8 mouse cellular contexts compared by ENCODE assay signal in genomic region chr3:98020431-98021229, GRCm38 (mm10). TPM values are rescaled to one million over a fixed set of nuclear protein-coding genes. Genes with fewer than 3 reads are reported as not detected.
DNase-seq lines count a peak whose midpoint lies in the region; ATAC-seq and TF ChIP-seq lines count a peak whose summit lies in the region.

No protein-coding gene starts in this region.

- dilution Hi-C loops in CH12.LX (cut with MboI; ENCODE audit: extremely low pct_ligation_motif_present, extremely low pct_unique_long_range_greater_than_20kb, low sequenced_read_pairs), result no loop called here

- no peaks in the 10 kb centered on the region for H3K79me2 ChIP-seq in CH12.LX (replicated peaks; ENCODE audit: control insufficient read depth, extremely low read depth, insufficient read depth, poor library complexity, severe bottlenecking)

- no peak overlapping the region for H3K4me2 ChIP-seq in kidney, postnatal 0 days (ENCODE audit: low read length)
- H3K4me2 ChIP-seq in CH12.LX (ENCODE audit: insufficient read depth, low read depth, poor library complexity, severe bottlenecking), result no peak overlapping the region
- H3K4me2 ChIP-seq in liver, embryonic 13.5 days, result no peak overlapping the region

- H3K4me3 ChIP-seq in kidney, postnatal 0 days (replicated peaks; ENCODE audit: low read depth, low read length), result no peak overlapping the region
- no peak overlapping the region for H3K4me3 ChIP-seq in CH12.LX (replicated peaks in 1 of 3; ENCODE audit: low read depth in 2 of 3, low read length in 2 of 3, poor library complexity in 1 of 3)
- no peak overlapping the region for H3K4me3 ChIP-seq in liver, embryonic 13.5 days (replicated peaks)

- no peak for ATAC-seq in kidney, postnatal 0 days (replicated peaks; ENCODE audit: low FRiP score, low read depth)
- ATAC-seq in common myeloid progenitor, adult 5-6 weeks (replicated peaks; ENCODE audit: low read depth, poor library complexity, severe bottlenecking), result peak; percentile 62
- peak; percentile 74 for ATAC-seq in liver, embryonic 13.5 days (ENCODE audit: low read depth)

- peaks cover 47% of the 10 kb centered on the region for H3K4me1 ChIP-seq in kidney, postnatal 0 days (replicated peaks; ENCODE audit: insufficient read depth, low read length)
- peaks cover 0 to 28% of the 10 kb centered on the region in 2 experiments; a peak in 2 of 4 replicates for H3K4me1 ChIP-seq in CH12.LX (ENCODE audit: control insufficient read depth in 1 of 2, insufficient read depth in 2 of 2)
- peaks cover 80% of the 10 kb centered on the region for H3K4me1 ChIP-seq in liver, embryonic 13.5 days (replicated peaks)

- TF ChIP-seq EP300 in CH12.LX (IDR thresholded peaks at IDR 0.05; ENCODE audit: low read length), result no peak

- TF ChIP-seq RAD21 in CH12.LX (IDR thresholded peaks at IDR 0.05; ENCODE audit: low read depth, low read length), result peak; percentile 37

- DNase-seq in kidney, postnatal 0 days (ENCODE audit: low spot score), result no peak
- no peak for DNase-seq in kidney, adult 18-20 months
- no peak for DNase-seq in CH12.LX (ENCODE audit: extremely low read depth)
- DNase-seq in liver, embryonic 13.5 days, result no peak
- DNase-seq in frontal cortex, postnatal 36 days (ENCODE audit: low spot score in 2 of 2), result no peak
- DNase-seq in adrenal gland, postnatal 25 days, result no peak
- no peak for DNase-seq in retina, embryonic 14.5 days (ENCODE audit: low spot score)

- TF ChIP-seq POLR2A in CH12.LX (IDR thresholded peaks at IDR 0.05; ENCODE audit: low read depth, low read length), result no peak

- no peaks in the 10 kb centered on the region for H3K27me3 ChIP-seq in kidney, postnatal 0 days (ENCODE audit: insufficient read depth, low read length)
- H3K27me3 ChIP-seq in CH12.LX (replicated peaks), result no peaks in the 10 kb centered on the region
- H3K27me3 ChIP-seq in liver, embryonic 13.5 days, result no peaks in the 10 kb centered on the region

- H3K9me3 ChIP-seq in kidney, postnatal 0 days (replicated peaks; ENCODE audit: low read length), result no peaks in the 10 kb centered on the region
- H3K9me3 ChIP-seq in CH12.LX (replicated peaks; ENCODE audit: low read length), result no peaks in the 10 kb centered on the region
- no peaks in the 10 kb centered on the region for H3K9me3 ChIP-seq in liver, embryonic 13.5 days (replicated peaks)

- peak; percentile 48; the same call in 1 of the 2 replicates for TF ChIP-seq CTCF in kidney, postnatal 0 days (IDR thresholded peaks at IDR 0.05; ENCODE audit: low read depth)
- peak in 1 of 2 experiments; percentile 43; a peak in 2 of 4 replicates for TF ChIP-seq CTCF in CH12.LX (conservative IDR thresholded peaks at IDR 0.05 in 1 of 2, IDR thresholded peaks at IDR 0.05 in 1 of 2; ENCODE audit: low read depth in 2 of 2, low read length in 2 of 2)

- H3K36me3 ChIP-seq in kidney, postnatal 0 days (ENCODE audit: insufficient read depth, low read length), result no peaks in the 10 kb centered on the region
- H3K36me3 ChIP-seq in CH12.LX (replicated peaks in 1 of 2; ENCODE audit: control insufficient read depth in 1 of 2, insufficient read depth in 1 of 2, low read length in 1 of 2), result peaks cover 0 to 31% of the 10 kb centered on the region in 2 experiments
- no peaks in the 10 kb centered on the region; the same call in 1 of the 2 replicates for H3K36me3 ChIP-seq in liver, embryonic 13.5 days

- in situ Hi-C loops in CH12.LX (cut with MboI; ENCODE audit: low pct_ligation_motif_present, low pct_unique_long_range_greater_than_20kb, low sequenced_read_pairs), result no loop called here

- WGBS in kidney, postnatal 0 days, result 78% methylated on average over 9 of the region's 9 CpGs
- WGBS in liver, embryonic 13.5 days (ENCODE audit: insufficient replicate concordance), result 55% methylated on average over 9 of the region's 9 CpGs

- no peak overlapping the region for H3K27ac ChIP-seq in kidney, postnatal 0 days
- no peak overlapping the region for H3K27ac ChIP-seq in CH12.LX (ENCODE audit: insufficient read depth, low read depth)
- no peak overlapping the region for H3K27ac ChIP-seq in liver, embryonic 13.5 days

- no peak overlapping the region for H3K9ac ChIP-seq in kidney, postnatal 0 days (ENCODE audit: low read depth, low read length)
- H3K9ac ChIP-seq in CH12.LX (ENCODE audit: insufficient read depth, low read depth), result no peak overlapping the region
- H3K9ac ChIP-seq in liver, embryonic 13.5 days, result no peak overlapping the region

TF ChIP-seq in CH12.LX, 34 proteins besides CTCF, POLR2A, EP300 and RAD21:
- TF ChIP-seq HCFC1 (IDR thresholded peaks at IDR 0.05; ENCODE audit: low read depth, low read length), result no peak
- TF ChIP-seq MAX (IDR thresholded peaks at IDR 0.05; ENCODE audit: low read length), result no peak
- no peak for TF ChIP-seq ETS1 (conservative IDR thresholded peaks at IDR 0.05; ENCODE audit: low read depth, low read length)
- TF ChIP-seq ELF1 (IDR thresholded peaks at IDR 0.05; ENCODE audit: low read depth, low read length), result no peak
- TF ChIP-seq USF1 (IDR thresholded peaks at IDR 0.05; ENCODE audit: low read depth, low read length), result no peak
- TF ChIP-seq MEF2A (IDR thresholded peaks at IDR 0.05; ENCODE audit: borderline replicate concordance, low read depth, low read length), result no peak
- TF ChIP-seq RCOR1 (conservative IDR thresholded peaks at IDR 0.05; ENCODE audit: low read depth, low read length), result no peak
- peak; percentile 43 for TF ChIP-seq SMC3 (IDR thresholded peaks at IDR 0.05; ENCODE audit: low read depth, low read length)
TF ChIP-seq in CH12.LX: peak in this region for 1.

RNA-seq across cellular contexts. Expression of gene Notch2, which starts 7.3 kb away (rescaled TPM):
- polyA plus RNA-seq in kidney, postnatal 0 days (2015; fragmentation: Nextera tagmentation; extraction: Ambion mirVana), result 25.2 and 26.0 TPM in 2 replicates
- total RNA-seq in CH12.LX (2012; rRNA removed), result 9.5 and 11.3 TPM in 2 replicates
- total RNA-seq in CH12.LX (2014; rRNA removed), result 2.8 and 3.3 TPM in 2 replicates
- 8.6 and 11.1 TPM in 2 replicates for polyA plus RNA-seq in CH12.LX (2012; ENCODE audit: insufficient read length, low read depth)
- 41.1 and 48.9 TPM in 2 replicates for total RNA-seq in common myeloid progenitor, adult 5-6 weeks (2017)
- 4.8 and 5.7 TPM in 2 replicates for polyA plus RNA-seq in liver, embryonic 13.5 days (2015; fragmentation: Nextera tagmentation; extraction: Ambion mirVana)
- total RNA-seq in adrenal gland, postnatal 25 days (2021), result 52.3 and 80.9 TPM in 2 replicates
